Mouse (Mus musculus): ENCODE measurements at regions not wholly inside any gene's neighbourhood (a gene's known extent, or its start where the extent isn't known, plus 50 kb on each side); places are given as distances from the start of the nearest gene placed in this dataset.
"Not testable (repeated sequence)": the region's sequence is repeated elsewhere in the genome, so short reads cannot be mapped to it uniquely, and the experiment has no call there.

DNA sequence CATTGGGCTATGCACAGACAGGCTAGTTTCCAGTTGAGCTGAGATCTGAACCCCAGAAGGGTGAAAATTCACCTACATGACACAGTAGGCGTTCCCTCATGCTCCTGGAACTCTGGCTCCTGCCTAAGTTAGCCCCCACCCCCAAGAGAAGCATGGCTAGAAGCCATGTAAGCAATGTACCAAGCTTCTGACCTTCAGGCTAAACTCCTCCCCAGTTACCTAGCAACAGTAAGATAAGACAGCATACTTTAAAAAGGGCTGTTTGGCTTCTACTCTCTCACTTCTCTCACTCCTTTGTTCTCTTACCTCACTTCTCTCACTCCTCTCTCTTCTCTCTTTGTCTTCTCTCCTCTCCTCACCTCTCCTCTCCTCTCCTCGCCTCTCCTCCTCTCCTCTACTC lies 629.7 kb upstream of the Prmt6 start:
- not testable (repeated sequence) for DNase-seq

DNA sequence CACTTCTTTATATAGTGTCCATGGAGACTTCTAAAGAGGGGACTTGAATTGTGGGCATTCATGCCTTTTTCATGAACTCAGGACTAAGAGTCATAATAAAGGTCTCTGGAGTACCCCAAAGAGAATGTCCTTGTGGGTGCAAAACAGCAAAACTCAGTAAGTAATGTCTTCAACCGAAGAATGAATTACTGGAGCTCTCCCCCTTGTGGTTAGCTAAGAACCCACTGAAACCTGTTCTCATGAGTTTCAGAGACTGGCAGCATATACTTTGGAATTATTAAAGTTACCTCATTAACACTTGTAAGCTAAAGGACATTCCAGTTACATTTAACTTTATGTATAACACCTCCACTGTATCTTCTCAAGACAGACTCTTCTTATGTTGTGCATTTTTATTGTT lies 615.2 kb upstream of the Prmt6 start:
- DNase-seq, result peak; percentile 2

GRCm38 (mm10) chr3:110847222-110847621 lies 596.4 kb upstream of the Prmt6 start:
- no peak for DNase-seq

DNA sequence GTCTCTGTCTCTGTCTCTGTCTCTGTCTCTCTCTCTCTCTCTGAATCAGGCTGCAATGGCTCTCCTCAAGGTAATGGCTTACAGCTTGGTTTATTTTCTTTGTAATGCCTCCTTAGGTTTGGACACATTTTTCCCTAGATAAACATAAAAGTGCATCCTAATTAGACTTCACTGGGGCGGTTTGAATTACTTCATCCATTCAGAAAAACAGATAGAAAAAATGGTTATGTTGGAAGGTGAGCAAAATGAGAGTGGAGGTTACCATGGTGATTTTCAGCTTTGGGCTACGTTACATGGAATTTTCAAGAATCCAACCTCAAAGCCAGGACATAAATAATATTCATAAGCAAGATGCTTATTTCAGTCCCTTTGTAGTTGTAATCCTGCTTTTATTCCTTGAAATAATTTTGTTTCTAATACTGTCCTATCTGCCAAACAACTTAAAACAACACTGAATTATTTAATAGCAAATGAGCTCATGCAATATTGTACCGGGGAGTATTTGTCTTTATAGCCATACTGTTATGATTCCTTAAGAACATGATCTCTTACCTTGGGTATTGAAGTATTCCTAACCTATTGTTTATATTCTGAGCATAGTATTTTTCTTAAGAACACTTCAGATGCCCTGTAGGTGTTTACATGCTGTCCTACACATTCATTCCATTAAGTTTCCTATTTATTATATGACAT lies 570.1 kb upstream of the Prmt6 start:
- DNase-seq, result no peak

GRCm38 (mm10) chr3:110789009-110789586 lies 538.3 kb upstream of the Prmt6 start:
- DNase-seq, result no peak

DNA sequence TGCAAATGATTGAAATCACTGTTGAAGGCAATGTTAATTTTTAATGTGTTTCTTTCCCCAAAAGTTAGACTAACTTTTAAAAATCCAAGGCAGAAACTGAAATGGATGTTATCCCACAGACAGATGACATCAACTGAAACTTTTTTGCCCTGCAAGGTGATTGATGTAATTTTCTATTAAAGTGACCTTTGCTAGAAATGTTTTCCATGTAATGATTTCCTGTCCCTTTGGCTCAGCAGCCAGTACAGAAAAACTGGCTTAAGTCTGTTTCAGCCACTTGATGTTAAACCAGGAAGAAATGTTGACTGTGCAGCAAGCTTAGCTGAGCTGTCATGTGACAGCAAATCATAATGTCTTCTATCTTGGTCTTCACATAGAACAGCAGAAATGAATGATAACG lies 504.5 kb upstream of the Prmt6 start:
- peak; percentile 75 for DNase-seq

GRCm38 (mm10) chr3:110746273-110746672 lies 495.5 kb upstream of the Prmt6 start:
- no peak for DNase-seq

GRCm38 (mm10) chr3:110700122-110700521 lies 449.3 kb upstream of the Prmt6 start:
- DNase-seq, result no peak

DNA sequence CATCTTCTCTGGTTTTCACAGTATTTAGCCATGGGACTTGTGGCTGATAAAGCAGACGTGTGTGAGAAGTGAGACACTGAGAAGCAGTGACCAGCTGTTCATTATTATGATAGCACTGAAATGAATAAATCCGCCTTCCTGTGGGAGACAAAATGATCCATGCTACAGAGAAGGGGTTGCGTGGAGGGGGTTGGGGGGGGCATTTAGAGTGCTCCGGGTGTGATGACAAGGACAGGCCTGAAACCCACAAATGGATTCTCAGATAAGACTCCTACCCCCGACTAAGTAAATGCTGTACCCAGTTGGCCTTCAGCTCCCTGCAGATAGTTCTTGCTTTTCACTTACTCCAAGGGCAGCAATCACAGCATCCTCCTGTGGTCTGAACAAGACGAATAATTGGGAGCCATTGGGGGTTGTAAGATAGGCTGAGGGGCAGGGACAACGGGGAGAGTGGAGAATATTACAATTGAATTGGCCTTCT lies 416.8 kb upstream of the Prmt6 start:
- DNase-seq, result no peak

DNA sequence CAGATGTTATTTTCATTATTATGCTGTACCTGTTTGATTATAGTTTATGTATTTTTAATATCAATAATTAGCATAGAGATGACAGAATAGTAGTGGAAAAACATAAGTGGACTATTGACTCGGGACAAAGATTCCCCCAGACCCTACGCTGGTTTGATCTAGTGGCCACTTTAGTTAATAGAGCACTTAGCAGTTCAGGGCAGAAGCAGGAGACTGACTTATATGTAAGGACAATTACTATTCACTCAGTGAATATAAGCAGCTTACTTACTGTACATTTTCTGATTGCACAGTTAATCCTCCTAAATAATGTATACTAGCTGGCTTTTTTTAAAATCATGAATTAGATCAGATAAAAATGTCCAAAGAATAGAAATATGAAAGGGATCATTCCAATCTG lies 416.2 kb upstream of the Prmt6 start:
- DNase-seq, result no peak

- no peak for DNase-seq
Measured at GRCm38 (mm10) chr3:110657495-110658105, 406.8 kb upstream of the Prmt6 start.

DNA sequence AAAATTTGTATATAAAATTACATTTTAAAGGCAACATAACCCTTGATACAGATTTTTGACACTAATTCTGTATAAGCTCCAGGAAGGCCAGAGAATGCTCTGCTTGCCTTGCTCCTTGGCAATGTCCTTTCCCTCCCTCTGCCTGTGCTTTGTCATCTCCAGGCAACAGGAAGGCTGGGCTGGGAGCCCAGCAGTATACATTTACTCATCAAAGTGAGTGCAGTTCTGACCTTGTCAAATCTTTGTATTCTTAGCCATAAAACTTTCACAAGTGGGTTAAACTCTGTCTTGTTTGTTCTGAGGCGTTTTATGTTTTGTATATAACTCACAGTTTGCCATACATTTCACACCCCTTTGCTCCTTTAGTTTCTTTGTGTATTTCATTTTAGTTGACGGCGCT lies 375.5 kb upstream of the Prmt6 start:
- no peak for DNase-seq

DNA sequence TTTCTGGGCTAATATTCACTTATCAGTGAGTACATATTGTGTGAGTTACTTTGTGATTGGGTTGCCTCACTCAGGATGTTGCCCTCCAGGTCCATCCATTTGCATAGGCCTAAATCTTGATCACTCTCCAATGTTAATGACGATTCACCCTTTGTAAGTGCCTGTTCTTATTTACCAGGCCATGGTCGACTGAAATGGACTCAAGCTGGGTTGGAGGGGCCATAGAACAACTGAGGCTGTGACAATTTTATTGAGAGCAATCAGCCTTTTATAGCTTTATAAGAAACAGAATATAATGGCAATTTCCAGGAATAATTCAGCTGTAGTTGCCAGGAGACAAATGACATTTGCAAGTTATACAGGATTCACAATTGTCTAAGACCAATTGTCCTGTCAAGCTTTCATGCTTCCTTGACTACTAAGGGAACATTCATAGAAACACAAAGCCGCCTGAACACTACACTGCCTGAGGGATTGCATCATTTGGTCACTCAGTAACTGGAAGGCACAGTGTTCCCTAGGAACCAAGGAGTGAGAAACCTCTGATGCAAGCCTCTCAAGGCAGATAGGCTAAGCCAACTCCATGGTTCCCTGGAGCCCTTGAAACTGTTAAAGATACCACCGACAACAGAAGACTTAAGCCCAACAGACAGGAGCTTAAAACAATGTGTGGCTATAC lies 348.5 kb upstream of the Prmt6 start:
- DNase-seq, result peak; percentile 34

- DNase-seq, result peak; percentile 73
Measured at GRCm38 (mm10) chr3:110582766-110583165, 332.0 kb upstream of the Prmt6 start.

GRCm38 (mm10) chr3:110579261-110579660 lies 328.5 kb upstream of the Prmt6 start:
- DNase-seq, result peak; percentile 78

DNA sequence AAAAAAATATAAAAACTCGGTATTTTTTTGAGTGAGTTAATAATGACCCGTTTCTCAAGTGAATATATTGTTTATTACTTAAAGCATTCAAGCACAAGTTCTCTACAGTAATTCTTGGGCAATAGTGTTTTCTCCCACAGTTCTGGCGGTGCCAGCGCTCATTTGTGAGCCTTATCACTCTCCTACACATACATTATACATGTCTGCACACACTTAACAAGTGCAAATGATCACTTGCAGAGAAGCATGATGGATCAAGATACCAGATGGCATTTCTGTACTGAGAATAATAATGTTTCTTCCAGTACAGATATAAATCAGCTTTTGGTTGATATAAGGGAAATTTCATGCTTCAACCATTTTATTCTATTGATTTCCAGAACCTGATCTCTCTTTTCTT lies 316.4 kb upstream of the Prmt6 start:
- no peak for DNase-seq

DNA sequence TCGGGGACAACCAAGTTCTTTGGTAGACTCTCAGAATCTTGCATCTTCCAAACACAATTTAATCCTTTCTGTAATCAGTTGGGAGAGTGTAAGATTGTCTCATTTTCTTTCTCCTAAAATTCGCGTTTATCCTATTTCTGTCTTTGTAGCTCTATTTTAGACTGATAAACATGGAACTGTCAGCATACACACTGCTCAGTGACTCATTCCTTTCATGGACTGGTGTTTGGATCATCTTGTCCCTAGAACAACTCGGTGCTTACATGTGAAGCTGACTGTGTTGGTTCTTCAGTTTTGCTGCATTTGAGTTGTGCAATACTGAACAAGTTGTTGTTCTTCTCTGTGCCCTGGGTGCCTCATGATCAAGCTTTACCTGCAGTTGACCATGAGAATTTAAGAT lies 296.5 kb upstream of the Prmt6 start:
- DNase-seq, result no peak

DNA sequence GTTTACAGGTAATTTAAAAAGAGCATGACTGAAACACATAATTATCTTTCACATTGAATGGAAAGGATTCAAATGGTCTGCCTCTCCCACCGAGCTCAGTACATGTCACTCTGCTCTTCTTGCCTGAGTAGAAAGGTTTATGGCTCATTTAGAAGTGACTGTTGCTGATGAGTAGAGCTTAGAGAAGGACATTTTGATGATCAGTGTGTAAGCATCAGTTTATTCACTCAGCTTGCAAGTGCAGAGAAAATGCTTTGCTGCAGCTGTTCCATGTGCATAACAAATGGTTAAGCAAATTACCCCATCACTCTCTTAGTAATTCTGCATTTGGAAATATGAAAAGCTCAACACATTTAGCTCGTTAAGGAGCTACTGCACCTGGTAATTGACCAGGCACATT lies 287.5 kb upstream of the Prmt6 start:
- DNase-seq, result no peak
